Mouse (Mus musculus) midbrain, postnatal 0 days (tissue): ENCODE results near the gene Stt3b. TPM values are rescaled to one million over a fixed set of nuclear protein-coding genes. Genes with fewer than 3 reads are reported as not detected.

Experiments used
- ATAC-seq: fragments of 200-750 bp; cut with Nextera tagmentation; 2 replicates; pipeline ENCODE4 v1.8.0; 2017; ENCODE audit warnings: moderate number of reproducible peaks, mild to moderate bottlenecking, moderate TSS enrichment, moderate library complexity; ENCODE audit not compliant: low FRiP score
- DNase-seq: peaks from one replicate; pipeline ENCODE4 v3.0.0-alpha.2; 2015; ENCODE audit warnings: low spot score
- H3K27ac ChIP-seq: fragments of 300-500 bp; sonication (generic); 2 replicates; pipeline ENCODE4 v1.5.1; 2014; ENCODE audit warnings: low read depth, mild to moderate bottlenecking, low read length, mixed read lengths
- H3K27me3 ChIP-seq: fragments of 300-500 bp; sonication (generic); 2 replicates; pipeline ENCODE4 v1.6.1; 2014; ENCODE audit warnings: low read length, control low read depth, mixed read lengths; ENCODE audit not compliant: insufficient read depth
- H3K36me3 ChIP-seq: fragments of 300-500 bp; sonication (generic); 2 replicates; pipeline ENCODE4 v1.6.1; 2014; ENCODE audit warnings: low read length, control low read depth, mixed read lengths; ENCODE audit not compliant: insufficient read depth
- H3K4me1 ChIP-seq: fragments of 300-500 bp; sonication (generic); 2 replicates; pipeline ENCODE4 v1.6.1; 2014; ENCODE audit warnings: mild to moderate bottlenecking, control low read depth, antibody characterized with exemption, low read length, mixed read lengths; ENCODE audit not compliant: insufficient read depth
- H3K4me2 ChIP-seq: fragments of 300-500 bp; sonication (generic); 2 replicates; pipeline ENCODE4 v1.6.1; 2014; ENCODE audit warnings: low read depth, mild to moderate bottlenecking, low read length, mixed read lengths; ENCODE audit not compliant: poor library complexity, severe bottlenecking
- H3K4me3 ChIP-seq: fragments of 300-500 bp; sonication (generic); 2 replicates; pipeline ENCODE4 v1.5.1; 2014; ENCODE audit warnings: low read depth, mild to moderate bottlenecking, low read length, moderate library complexity
- H3K9ac ChIP-seq: fragments of 300-500 bp; sonication (generic); replicated peaks from 2 replicates; pipeline ENCODE4 v1.6.1; 2014; ENCODE audit warnings: mild to moderate bottlenecking, low read length, moderate library complexity, mixed read lengths; ENCODE audit not compliant: poor library complexity, severe bottlenecking
- H3K9me3 ChIP-seq: fragments of 300-500 bp; sonication (generic); 2 replicates; pipeline ENCODE4 v1.6.1; 2016; ENCODE audit warnings: low read length, control low read depth
- CTCF ChIP-seq: IDR thresholded peaks from 2 replicates; pipeline ENCODE4 v1.5.1; 2016; ENCODE audit warnings: antibody characterized with exemption, mild to moderate bottlenecking
- WGBS: fragments of 180-500 bp; shearing (Covaris S2); extraction: QIAGEN DNeasy Blood & Tissue Kit; methylation state at CpG from one replicate; pipeline ENCODE4 v1.1.7; 2014; 5-methylcytosine and 5-hydroxymethylcytosine counted together
- polyA plus RNA-seq: library from polyadenylated mRNA; unstranded; fragments of >200 nt; fragmentation: Nextera tagmentation; extraction: Ambion mirVana; gene quantifications from 2 replicates; pipeline ENCODE4 v1.2.1, GENCODE M21; 2015
- total RNA-seq: library from RNA; depleted of rRNA; stranded (reverse); fragments of >200 nt; gene quantifications from 2 replicates; pipeline ENCODE4 v1.2.3, GENCODE M21; 2014

Gene Stt3b
- total and polyA plus RNA-seq, 2 experiments from 2014 or later: 56.6 to 93.4 TPM

GRCm38 (mm10) chr9:115249145-115249544 lies 61.1 kb downstream of the Stt3b start:
- Histone ChIP-seq H3K9me3 (no peaks in the 10 kb centered on the region), H3K9ac (no peak overlapping the region), H3K27me3 (no peaks in the 10 kb centered on the region), H3K4me2 (no peak overlapping the region), H3K4me1 (no peaks in the 10 kb centered on the region), H3K27ac (no peak overlapping the region), H3K4me3 (no peak overlapping the region), H3K36me3 (peaks cover 55% of the 10 kb centered on the region)
- DNase-seq (no peak), ATAC-seq (no peak)
- no peak for TF ChIP-seq CTCF
- 75% methylated on average over 5 of the region's 5 CpGs for WGBS

GRCm38 (mm10) chr9:115245092-115245491 lies 65.1 kb downstream of the Stt3b start:
- Histone ChIP-seq H3K9ac (no peak overlapping the region), H3K36me3 (peaks cover 62% of the 10 kb centered on the region), H3K27me3 (no peaks in the 10 kb centered on the region), H3K4me3 (no peak overlapping the region), H3K4me2 (no peak overlapping the region), H3K27ac (no peak overlapping the region), H3K9me3 (no peaks in the 10 kb centered on the region), H3K4me1 (no peaks in the 10 kb centered on the region)
- WGBS: 90% methylated on average over 6 of the region's 6 CpGs
- no peak for TF ChIP-seq CTCF
- ATAC-seq (no peak), DNase-seq (no peak)

- 89% methylated on average over 6 of the region's 6 CpGs for WGBS
These were observed 66.6 kb downstream of the Stt3b start for GRCm38 (mm10) chr9:115243630-115244029.

GRCm38 (mm10) chr9:115239861-115240260 lies 70.4 kb downstream of the Stt3b start:
- ATAC-seq (no peak), DNase-seq (no peak)
- TF ChIP-seq CTCF: no peak; the same call in 1 of the 2 replicates
- WGBS: 94% methylated on average over 5 of the region's 5 CpGs
- Histone ChIP-seq H3K4me1 (no peaks in the 10 kb centered on the region), H3K27ac (no peak overlapping the region), H3K4me2 (no peak overlapping the region), H3K27me3 (no peaks in the 10 kb centered on the region), H3K9ac (no peak overlapping the region), H3K4me3 (no peak overlapping the region), H3K9me3 (no peaks in the 10 kb centered on the region), H3K36me3 (peaks cover 35% of the 10 kb centered on the region)

More at GRCm38 (mm10) chr9:115243630-115244029, 66.6 kb downstream of the Stt3b start:
- TF ChIP-seq CTCF: no peak
- Histone ChIP-seq H3K27me3 (no peaks in the 10 kb centered on the region), H3K27ac (no peak overlapping the region), H3K36me3 (peaks cover 51% of the 10 kb centered on the region), H3K4me3 (no peak overlapping the region), H3K9ac (no peak overlapping the region), H3K9me3 (no peaks in the 10 kb centered on the region), H3K4me1 (no peaks in the 10 kb centered on the region), H3K4me2 (no peak overlapping the region)
- DNase-seq (no peak), ATAC-seq (no peak)

GRCm38 (mm10) chr9:115237943-115238342 lies 72.3 kb downstream of the Stt3b start:
- Histone ChIP-seq H3K4me2 (no peak overlapping the region), H3K36me3 (peaks cover 15% of the 10 kb centered on the region), H3K9ac (no peak overlapping the region), H3K9me3 (no peaks in the 10 kb centered on the region), H3K4me3 (no peak overlapping the region), H3K27ac (no peak overlapping the region), H3K4me1 (no peaks in the 10 kb centered on the region), H3K27me3 (no peaks in the 10 kb centered on the region)
- no peak for TF ChIP-seq CTCF
- DNase-seq (no peak), ATAC-seq (no peak)

GRCm38 (mm10) chr9:115236352-115236841 lies 73.8 kb downstream of the Stt3b start:
- no peaks in the 10 kb centered on the region for H3K4me1 ChIP-seq
- no peak for TF ChIP-seq CTCF
- H3K27ac ChIP-seq: no peak overlapping the region
- 91% methylated on average over 8 of the region's 8 CpGs for WGBS
- DNase-seq: no peak
- H3K9ac ChIP-seq: no peak overlapping the region
- H3K27me3 ChIP-seq: no peaks in the 10 kb centered on the region
- no peak overlapping the region for H3K4me2 ChIP-seq
- no peak for ATAC-seq
- H3K36me3 ChIP-seq: peaks cover 9% of the 10 kb centered on the region
- H3K4me3 ChIP-seq: no peak overlapping the region
- H3K9me3 ChIP-seq: no peaks in the 10 kb centered on the region
